Mouse (Mus musculus) kidney, adult 9 months (tissue): ENCODE data around the gene Mill2.
A peak's percentile ranks its signal among the peaks of the same experiment; 100 is the strongest.
"Not testable (repeated sequence)": the region's sequence is repeated elsewhere in the genome, so short reads cannot be mapped to it uniquely, and the experiment has no call there.

ENCODE experiments used
- DNase-seq: peaks from one replicate; pipeline ENCODE4 v3.0.0; 2022

The Mill2 gene

DNA sequence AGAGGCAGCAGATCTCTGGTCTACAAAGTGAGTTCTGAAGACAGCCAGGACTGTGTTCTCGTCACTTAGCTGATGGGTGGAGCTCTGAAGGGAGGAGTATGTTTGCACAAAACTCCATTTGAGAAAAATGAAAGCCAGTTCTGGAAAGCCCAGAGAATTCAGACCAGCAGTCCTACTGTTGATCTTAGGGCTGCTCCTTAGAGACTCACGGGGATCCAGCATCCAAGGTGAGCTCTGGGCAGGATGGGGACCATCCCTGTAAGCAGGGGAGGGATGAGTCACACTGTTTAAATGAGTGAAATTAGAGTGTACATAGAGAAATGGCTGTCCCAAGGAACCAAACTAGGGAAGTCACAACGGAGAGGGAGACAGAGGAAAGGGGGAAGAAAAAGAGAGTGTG is at the start of gene Mill2:
Gene Mill2 (plus strand): TSS at position 102 of the 400 bp plus-strand sequence.
- peak; percentile 13 for DNase-seq

DNA sequence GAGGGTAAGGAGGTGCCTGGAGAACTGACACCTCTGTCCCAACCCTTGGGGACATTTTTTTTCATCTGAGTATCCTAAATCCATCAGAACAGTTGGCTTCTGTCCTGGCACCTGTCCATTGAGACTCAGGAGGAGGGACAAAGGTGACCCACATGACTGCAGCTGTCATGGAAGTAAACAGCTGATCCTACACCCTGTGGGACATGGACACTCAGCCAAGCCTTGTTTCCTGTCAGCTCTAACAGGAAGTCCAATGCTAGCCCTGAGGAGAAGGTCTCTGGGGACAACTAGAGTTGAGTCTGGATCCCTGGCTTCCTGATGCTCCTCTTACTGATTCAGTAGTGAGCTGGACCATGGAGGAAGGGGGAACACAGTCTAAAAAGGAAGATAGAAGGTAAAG is 49.1 kb upstream of the Mill2 start:
- not testable (repeated sequence) for DNase-seq

DNA sequence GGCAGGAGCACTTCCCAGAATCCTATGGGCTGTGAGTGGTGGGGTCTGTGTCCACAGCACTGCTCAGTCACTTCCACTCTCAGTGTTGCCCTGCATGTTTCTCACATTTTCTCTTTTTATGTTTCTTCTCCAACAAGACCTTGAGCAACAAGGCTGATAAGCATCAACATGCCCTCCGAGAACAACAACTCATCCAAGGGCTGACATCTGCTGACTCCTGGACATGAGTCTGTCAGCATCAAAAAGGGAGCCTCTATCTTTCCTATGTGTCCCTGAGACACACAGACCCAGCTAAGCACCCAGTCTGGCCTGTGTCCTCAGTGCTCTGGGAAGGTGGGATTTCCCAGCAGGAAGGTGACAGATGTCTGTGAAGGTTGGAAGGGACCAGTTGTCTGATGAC is 41.3 kb upstream of the Mill2 start, which contains the start of gene Psg19:
Gene Psg19 (minus strand): TSS at position 101 of the 400 bp plus-strand sequence.
- no peak for DNase-seq

DNA sequence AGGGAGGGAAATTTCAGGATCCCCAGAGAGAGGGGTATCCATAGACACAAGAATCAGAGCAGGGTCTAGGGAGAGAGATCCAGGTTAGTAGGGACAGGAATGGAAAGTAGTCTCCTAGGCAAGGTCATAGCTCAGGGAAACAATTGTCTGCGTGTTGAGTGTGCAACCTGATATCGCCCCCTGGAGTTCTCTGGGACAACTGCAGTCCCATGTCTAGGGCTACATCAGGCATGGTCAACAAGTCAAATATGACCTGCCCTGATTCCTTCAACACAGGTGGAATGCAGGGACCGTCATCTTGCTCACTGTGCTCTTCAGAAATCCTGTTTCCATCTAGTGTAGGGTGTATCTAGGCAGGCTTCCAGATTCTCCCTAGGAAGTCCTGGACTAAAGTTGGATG is 40.6 kb upstream of the Mill2 start:
- no peak for DNase-seq

DNA sequence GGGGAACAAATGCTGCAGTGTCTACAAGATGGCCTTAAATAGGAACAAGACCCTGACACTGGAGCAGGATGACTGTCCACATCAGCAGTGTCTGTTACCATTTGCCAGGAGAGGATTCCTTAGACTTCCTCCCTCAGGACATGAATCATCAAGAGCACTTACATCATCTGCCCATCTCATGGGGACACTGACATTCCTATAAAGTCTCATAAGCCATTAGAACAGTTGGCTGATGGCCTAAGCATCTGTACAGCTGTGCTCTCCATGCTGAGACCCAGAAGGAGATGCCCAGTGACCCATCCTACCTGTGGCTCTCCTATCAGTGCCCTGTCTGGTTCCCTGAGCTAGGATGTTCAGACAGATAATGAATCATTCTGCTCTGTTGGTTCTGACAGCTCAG is 36.2 kb upstream of the Mill2 start:
- DNase-seq = no peak

DNA sequence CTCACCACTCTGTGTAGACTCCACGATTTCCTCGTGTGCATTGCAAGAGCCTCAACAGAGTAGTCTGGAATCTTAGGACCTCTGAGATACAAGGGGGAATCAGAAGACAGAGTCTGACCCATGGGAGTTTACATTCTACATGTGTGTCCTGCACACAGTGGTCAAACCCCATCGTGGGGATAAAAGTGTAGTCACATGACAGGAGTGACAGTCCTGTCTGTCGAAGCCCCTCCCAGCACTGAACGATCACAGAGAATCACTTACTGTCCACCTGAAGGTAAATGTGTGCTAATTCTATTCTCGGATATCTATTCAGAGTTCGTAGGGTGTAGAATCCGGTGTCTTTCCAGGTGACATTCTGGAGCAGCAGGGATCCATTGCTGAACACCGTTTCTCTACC is 21.5 kb upstream of the Mill2 start:
- DNase-seq = no peak

DNA sequence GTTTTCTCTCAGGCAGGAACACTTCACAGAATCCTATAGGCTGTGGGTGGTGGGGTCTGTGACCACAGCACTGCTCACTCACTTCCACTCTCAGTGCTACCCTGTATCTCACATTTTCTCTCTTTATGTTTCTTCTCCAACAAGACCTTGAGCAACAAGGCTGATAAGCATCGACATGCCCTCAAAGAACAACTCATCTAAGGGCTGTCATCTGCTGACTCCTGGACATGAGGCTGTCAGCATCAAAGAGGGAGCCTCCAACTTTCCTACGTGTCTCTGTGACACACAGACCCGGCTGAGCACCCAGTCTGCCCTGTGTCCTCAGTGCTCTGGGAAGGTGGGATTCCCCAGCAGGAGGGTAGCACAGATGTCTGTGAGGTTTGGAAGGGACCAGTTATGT is 18.3 kb upstream of the Mill2 start, which contains the start of gene Psg17:
Gene Psg17 (minus strand): TSS at position 101 of the 400 bp plus-strand sequence.
- no peak for DNase-seq

DNA sequence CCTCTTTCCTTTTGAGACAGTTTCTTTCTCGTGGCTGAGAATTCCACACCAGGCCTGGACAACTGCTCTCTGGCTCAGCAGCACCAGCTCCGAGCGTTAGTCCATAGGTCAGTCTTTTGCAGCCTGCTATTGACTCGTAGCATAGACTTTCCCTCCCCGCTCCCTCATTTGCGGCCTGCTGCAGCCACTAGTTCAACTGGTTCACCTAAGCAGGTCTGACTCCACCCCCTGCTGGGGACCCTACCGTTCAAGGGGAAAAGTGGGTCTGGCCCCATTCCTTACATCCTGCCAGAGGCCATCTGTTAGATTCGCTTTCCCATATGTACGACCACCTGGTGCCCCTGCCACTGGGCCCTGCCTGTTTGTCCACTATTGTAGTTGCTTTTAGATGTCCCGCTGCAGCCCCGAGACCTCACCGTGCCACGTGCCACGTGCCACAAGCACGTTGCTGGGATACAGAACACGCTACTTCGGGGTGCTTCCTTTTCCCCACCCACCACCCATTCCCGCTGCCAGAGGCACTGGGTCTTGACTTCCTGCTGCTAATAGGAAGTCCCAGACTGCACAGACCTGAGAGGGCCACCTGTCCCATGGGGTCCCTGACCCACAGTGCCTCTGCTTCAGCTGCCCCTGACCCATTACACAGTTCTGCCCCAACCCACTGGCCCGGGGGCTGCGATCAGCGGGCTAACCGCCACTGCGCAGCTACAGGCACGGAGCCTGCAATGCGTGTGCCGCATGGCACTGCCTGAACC is 11.8 kb upstream of the Mill2 start:
- DNase-seq = no peak

DNA sequence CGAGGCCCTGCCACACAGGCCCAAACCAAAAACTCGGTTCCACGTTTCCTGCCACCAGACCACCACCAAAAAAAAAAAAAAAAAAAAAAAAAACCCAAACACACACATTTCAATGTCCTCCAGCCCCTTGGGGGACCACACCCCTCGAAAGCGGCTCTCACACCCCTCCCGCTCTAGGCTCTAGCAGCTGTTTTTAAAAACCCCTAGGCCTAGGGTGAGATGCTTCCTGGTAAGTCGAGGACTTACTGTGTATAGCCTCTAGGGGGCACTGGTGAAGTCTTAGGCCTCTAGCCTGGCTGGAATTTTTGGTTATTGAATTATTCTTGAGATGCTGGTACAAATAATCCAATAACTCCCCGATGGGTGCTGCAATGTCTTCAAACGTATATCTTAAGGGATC is 11.2 kb upstream of the Mill2 start:
- DNase-seq = peak; percentile 8

DNA sequence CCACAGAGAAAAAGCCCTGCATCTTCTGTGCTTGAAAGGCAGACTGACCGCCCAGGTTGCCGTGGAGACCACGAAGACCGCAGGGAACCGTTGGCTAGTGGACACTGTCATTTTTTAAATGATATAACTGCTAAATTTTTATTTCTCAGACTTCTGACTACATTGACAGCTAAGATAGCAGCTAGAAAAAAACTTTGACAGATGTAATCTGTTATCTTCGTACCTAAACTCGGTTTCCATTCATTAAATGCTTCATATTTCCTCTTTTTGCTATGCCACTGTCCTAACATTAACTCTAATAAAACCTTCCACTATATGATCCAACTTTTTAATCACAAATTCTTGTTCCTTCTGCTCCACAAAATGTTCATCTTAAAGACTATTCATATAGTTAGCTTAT is 10.2 kb upstream of the Mill2 start:
- no peak for DNase-seq

DNA sequence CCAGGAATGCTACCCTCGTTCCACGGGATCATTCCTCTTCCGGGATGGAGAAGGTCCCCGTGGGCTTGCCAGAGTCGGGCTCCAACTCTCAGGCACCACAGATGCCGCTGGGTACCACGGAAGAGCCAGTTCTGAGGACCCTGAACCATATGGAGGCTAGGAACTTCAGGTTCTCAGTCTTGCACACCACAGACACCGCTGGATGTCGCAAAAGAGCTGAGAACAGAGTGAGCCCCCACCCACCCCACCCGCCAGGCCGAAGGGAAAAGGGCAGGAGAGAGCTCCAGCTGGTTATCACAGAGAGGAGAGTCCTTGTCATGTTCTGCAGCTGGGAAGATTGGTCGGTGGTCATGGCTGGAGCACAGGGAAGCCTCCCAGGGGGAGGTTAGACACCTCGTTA is 7.5 kb upstream of the Mill2 start:
- no peak for DNase-seq

DNA sequence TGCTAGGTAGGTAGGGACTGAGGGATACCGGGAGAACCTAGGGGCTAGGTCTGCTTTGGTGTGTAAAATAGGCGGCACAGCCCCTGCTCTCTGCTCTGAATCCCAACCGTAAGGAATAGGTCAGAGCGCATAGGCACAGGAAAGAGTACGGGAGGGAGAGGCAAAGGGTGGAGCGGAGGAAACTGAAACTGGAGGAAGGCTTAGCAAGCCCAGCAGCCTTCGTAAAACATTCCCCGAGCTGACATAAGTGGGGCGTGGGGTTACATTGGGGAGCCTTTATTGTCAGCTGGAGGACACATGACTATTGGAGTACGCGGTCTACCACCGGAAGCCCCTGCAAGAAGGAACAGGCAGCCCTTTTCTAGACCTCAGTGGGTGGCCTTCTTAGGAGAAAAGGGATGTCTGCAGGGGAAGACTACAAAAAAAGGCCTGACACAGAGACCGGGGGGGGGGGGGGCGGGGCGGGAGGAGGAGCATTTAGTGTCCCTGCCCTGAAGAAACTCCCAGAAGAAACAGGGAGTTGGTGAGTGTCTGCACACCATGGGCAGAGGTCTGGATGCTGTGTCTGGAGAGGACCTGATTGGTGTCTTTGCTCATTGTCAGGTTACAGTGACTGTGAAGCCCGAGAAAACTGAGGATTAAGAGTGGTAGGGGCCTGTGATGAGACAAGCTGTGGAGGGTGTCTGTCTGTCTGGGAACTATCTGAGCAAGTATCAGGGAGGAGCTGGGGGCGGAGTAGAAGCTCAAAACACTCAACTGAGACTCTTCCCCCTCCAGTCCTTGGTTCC is 814 bp downstream of the Mill2 start:
- peak; percentile 63 for DNase-seq

DNA sequence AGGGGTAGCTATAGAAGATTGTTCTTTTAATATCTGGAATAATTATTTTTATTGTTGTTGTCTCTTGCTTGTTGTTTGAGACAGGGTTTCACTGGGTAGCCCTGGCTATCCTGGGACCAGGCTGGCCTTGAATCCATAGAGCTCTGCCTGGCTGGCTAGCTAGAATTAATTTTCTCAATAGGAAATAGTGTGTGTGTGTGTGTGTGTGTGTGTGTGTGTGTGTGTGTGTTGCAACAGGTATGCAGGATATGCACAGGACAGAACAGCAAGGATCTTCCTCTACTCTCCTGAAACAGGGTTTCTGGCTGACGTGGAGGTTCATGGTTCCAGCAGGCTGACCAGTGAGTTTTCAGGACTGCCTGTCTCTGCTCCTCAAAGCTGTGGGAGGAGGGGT is 1.4 kb downstream of the Mill2 start:
- DNase-seq = no peak

DNA sequence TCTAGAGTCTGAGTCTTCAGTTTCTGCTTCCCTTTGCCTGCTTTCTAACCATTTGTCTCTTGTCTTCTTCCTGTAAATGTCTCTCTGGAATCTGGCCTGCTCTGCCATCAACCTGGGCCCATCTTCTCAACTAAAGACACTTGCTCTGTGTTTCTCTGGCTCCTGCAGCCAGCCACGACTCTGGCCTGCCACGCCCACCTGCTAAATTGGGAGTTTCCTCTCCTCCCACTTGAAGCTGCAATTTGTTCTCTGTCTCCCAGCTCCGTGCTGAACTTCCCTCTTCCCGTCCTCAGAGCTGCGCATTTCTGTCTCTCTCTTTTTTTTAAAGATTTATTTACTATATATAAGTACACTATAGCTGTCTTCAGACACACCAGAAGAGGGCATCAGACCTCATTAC is 5.0 kb downstream of the Mill2 start:
- DNase-seq = no peak

DNA sequence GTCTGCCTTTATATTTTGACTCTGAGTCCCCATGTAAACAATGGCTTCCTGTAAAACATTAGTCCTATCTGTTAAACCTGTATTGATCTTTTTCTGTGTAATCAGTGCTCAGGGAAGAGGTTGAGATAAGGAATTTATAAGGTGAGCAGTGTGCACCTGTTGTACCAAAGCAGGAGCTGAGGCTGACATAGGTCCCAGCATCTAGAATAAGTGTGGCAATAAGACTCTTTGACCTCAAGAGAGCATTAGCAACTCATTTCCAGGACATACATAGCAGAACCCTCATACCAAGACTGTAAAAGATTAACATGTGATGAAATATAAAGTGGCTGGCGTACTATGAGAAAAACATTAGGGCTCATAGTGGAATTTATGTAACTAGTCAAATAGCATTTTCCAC is 8.6 kb downstream of the Mill2 start:
- DNase-seq = no peak

DNA sequence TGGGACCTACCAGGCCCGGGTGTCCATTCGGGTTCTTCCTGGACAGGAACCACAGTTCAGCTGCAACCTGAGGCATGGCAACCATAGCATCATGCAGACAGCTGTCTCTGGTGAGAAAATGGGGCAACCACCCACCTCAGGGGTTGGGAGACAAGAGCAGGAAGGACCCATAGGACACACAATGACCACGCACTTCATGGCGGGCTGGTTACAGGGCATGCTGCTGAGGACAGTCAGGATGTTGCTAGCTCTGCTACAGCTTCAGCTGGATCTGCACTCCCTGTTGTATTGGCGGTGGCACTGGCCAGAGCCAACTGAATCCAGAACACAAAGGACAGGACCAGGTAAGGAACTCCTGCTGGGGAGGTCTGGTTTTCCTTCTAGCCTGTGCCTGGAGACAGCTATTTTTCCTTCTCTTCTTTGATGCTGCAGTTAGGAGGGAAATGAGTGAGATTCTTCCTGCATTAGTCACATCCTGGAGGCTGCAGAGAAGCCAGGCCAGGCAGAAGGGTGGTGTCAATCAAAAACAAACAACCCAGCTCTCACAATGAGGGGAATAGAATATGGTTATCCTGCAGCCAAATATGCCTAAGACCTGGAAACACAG is 18.6 kb downstream of the Mill2 start:
- DNase-seq = peak; percentile 30

DNA sequence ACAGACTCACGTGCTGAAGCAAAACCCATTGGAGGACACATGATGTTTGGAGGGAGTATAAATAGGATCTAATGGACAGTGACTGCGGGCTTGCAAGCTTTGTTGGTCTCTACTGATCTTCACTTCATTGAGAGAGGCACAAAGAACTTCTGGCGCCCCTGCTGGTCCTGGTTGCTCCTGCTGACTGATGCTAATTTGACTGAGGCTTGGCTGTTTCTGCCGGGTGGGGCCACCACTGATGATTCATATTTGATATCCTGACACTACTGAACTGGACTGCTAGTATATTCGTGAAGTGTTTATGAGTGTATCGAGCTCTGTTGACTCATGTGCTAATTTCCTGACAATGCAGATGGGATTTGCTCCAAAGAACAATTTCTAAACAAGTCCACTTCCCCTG is 23.0 kb downstream of the Mill2 start:
- DNase-seq = no peak

DNA sequence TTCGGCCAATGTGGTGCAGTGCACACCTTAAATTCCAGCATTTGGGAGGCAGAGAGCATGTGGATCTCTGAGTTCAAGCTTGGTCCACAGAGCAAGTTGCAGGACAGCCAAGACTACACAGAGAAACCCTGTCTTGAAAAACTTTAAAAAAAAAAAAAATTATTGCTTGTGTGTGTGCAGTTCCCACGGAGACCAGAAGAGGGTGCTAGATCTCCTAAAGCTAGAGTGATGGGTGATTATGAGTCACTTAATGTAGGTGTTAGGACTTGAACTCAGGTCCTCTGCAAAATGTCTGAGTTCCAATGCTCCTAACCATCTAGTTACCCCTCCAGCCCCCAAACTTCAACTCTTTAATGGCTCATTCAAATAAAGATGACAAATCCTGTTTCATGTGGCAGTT is 28.7 kb downstream of the Mill2 start:
- no peak for DNase-seq

DNA sequence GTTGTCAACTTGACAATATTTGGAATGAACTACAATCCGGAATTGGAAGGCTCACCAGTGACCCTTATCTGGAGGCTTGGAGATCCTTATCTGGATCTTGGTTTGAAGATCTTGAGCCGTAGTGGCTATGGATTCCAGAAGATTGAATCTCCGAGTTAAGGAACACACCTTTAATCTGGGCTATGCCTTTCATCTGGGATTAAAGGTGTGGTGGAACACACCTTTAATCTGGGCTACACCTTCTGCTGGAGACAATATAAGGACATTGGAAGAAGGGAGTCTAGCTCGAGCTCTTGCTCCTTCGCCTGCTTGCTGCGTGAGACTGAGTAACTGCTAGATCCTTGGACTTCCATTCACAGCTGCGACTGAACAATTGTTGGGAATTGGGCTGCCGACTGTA is 31.3 kb downstream of the Mill2 start, which contains the start of gene Pglyrp1:
Gene Pglyrp1 (plus strand): TSS at position 301 of the 400 bp plus-strand sequence.
- not testable (repeated sequence) for DNase-seq

DNA sequence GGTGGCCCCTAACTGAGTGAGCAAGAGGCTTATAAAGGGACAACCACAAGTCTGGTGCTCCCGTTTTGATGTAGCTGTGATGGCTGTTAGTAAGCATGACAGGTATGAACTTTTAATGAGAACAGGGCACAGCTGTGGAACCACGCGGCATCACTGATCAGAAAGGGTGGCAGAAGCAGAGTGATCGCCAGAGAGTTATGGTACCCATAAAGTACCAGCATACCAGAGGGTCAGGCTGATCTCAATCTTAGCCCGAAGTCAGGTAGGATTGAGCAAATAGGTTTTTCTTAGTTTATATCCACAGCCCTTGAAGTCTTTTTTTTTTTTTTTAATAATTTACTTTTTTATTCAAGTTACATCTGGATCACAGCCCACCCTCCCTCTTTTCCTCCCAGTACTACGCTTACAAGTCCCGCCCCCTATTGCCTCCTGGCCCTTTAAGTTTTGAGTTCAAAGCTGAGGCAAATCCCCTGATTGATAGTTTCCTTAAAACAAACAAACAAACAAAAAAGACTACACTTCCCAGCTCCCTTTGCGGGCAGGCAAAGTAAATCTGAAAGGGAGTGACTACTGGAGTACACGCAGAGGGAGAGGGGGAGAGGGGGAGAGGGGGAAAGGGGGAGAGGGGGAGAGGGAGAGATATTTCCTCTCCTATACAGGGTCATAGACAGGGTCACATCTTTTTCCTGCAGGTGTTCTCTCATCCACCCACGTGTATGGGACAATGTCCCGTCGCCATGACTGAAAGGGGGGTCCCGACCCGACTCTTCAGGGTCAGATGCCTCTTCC is 32.4 kb downstream of the Mill2 start:
- DNase-seq = peak; percentile 17

DNA sequence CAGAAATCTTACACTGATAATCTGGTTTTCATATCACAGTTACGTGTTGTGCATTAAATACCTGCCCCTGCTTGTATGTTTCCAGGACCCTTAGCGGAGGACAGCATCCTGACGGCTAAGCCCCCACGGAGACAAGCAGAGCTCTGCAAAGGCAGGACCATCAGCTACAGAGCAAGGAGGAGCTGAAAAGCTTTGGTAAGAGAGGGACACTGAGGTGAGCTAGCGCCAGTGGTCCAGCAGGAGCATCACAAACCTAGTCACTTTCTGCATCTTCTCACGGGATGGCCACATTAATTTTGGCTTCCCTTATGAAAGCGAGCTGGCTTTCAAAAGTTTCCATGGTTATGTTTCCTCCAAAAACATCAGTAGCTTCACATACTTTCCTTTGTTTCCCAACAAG is 33.0 kb downstream of the Mill2 start:
- DNase-seq = no peak

DNA sequence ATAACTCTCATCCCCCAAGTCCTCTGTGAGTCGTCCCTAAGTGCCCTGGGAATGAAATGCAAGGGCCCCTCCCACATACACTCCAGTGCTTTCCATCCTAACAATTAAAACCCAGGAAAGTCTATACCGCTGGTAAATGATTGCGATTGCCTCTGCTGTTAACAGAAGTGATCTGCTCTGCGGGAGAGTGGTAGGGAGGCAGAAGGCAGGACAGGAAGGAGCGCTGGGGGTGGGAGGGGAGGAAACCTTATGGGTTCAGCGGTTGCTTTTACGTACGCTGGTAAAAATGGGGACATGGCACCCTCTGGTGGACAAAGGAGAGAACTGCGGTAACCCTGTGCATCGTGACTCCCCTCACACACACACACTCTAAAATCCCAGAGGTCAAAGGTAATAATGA is 33.5 kb downstream of the Mill2 start:
- DNase-seq = peak; percentile 68

DNA sequence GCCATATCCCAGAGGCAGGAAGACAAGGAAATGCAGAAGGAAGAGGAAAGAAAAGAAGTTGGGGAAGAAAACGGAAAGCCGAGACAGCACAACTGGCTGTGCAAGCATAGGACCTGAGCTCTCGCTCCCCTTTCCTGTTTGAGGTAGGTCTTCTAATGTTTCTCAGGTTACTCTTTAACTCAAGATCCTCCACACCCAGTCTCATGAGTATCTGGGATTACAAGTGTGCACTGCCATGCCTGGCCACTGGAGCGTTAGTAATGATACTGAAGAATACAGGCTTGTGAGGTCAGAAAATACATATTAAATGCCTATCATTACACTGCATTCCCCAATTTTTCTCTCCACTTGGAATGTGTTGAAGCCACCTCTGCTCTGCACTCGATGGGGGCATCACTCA is 35.6 kb downstream of the Mill2 start:
- DNase-seq = no peak
